In the genomic region with DNA sequence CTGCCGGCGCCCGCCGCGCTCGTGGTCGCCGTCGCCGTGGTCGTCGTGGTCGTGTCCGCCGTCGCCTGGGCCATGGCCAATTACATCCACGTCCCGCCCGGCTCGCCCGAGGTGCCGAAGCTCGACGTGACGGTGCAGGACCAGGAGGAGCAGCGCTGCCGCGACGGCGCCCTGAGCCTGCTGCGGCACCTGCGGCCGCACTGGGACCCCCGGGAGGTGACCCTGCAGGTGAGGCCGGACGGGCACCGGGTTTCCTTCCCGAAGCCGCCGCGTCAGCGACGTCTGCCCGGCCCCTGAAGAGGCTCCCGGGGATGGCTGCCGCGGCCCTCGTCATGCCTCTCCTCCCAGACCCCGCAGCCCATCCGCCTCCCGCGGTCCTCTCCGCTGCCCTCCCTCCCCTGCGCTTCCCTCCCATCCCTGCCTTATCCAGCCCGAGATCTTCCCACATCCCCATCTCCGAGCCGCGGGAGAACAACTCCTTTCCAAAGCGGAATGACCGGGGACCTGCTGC, we compare ENCODE assay signal across 7 mouse cellular contexts. TPM values are rescaled to one million over a fixed set of nuclear protein-coding genes. Genes with fewer than 3 reads are reported as not detected.
DNase-seq lines count a peak whose midpoint lies in the region; ATAC-seq and TF ChIP-seq lines count a peak whose summit lies in the region.

No protein-coding gene starts in this region.

- no peaks in the 10 kb centered on the region for H3K9me3 ChIP-seq in lung, embryonic 14.5 days (ENCODE audit: low read depth, low read length)
- no peaks in the 10 kb centered on the region for H3K9me3 ChIP-seq in forebrain, embryonic 14.5 days (replicated peaks; ENCODE audit: control insufficient read depth, low read length)
- no peaks in the 10 kb centered on the region for H3K9me3 ChIP-seq in midbrain, embryonic 11.5 days (ENCODE audit: control insufficient read depth, low read length)

- TF ChIP-seq CTCF in lung, embryonic 14.5 days (IDR thresholded peaks at IDR 0.05; ENCODE audit: low read depth), result no peak
- no peak for TF ChIP-seq CTCF in bone marrow macrophage, adult 2 months (IDR thresholded peaks at IDR 0.05; ENCODE audit: low read depth, low read length)

- peak; percentile 66 for ATAC-seq in lung, embryonic 14.5 days (ENCODE audit: insufficient read depth)
- ATAC-seq in forebrain, embryonic 14.5 days, result peak; percentile 65
- peak; percentile 80 for ATAC-seq in midbrain, embryonic 11.5 days (ENCODE audit: low FRiP score)
- ATAC-seq in activated CD4-positive, CD25-positive, alpha-beta regulatory T cell, adult 4 months, result no peak

- H3K27me3 ChIP-seq in lung, embryonic 14.5 days (ENCODE audit: insufficient read depth, low read length), result no peaks in the 10 kb centered on the region
- no peaks in the 10 kb centered on the region for H3K27me3 ChIP-seq in forebrain, embryonic 14.5 days (replicated peaks; ENCODE audit: control insufficient read depth, insufficient read depth, low read length)
- peaks cover 2% of the 10 kb centered on the region; the same call in 1 of the 2 replicates for H3K27me3 ChIP-seq in midbrain, embryonic 11.5 days (ENCODE audit: control insufficient read depth, insufficient read depth, low read length)

- TF ChIP-seq POLR2A in bone marrow macrophage, adult 2 months (IDR thresholded peaks at IDR 0.05; ENCODE audit: borderline replicate concordance, low read depth, low read length), result no peak

- DNase-seq in lung, embryonic 14.5 days, result peak; percentile 44
- no peak for DNase-seq in lung, postnatal 4 days
- DNase-seq in forebrain, embryonic 14.5 days (ENCODE audit: low spot score), result peak; percentile 55
- peak; percentile 50 to 65 for DNase-seq in kidney, postnatal 36 days
- peak; percentile 94 for DNase-seq in midbrain, embryonic 11.5 days (ENCODE audit: low spot score, missing footprints)

- peak overlapping the region; percentile 94 for H3K27ac ChIP-seq in lung, embryonic 14.5 days (ENCODE audit: low read depth)
- peak overlapping the region; percentile 71 for H3K27ac ChIP-seq in bone marrow macrophage, adult 2 months (ENCODE audit: insufficient read depth, low read depth, low read length)
- peak overlapping the region; percentile 93 for H3K27ac ChIP-seq in forebrain, embryonic 14.5 days (ENCODE audit: low read depth, low read length)
- peak overlapping the region; percentile 85 for H3K27ac ChIP-seq in midbrain, embryonic 11.5 days (ENCODE audit: low read depth, low read length)

- peak overlapping the region; percentile 80 for H3K4me2 ChIP-seq in lung, embryonic 14.5 days
- H3K4me2 ChIP-seq in forebrain, embryonic 14.5 days (ENCODE audit: low read length), result peak overlapping the region; percentile 88
- H3K4me2 ChIP-seq in midbrain, embryonic 11.5 days, result peak overlapping the region; percentile 83

- peaks cover 9% of the 10 kb centered on the region for H3K36me3 ChIP-seq in lung, embryonic 14.5 days (ENCODE audit: insufficient read depth)
- H3K36me3 ChIP-seq in forebrain, embryonic 14.5 days (ENCODE audit: control insufficient read depth, insufficient read depth, low read length), result no peaks in the 10 kb centered on the region
- no peaks in the 10 kb centered on the region for H3K36me3 ChIP-seq in midbrain, embryonic 11.5 days (ENCODE audit: control insufficient read depth, insufficient read depth, low read length)

- H3K9ac ChIP-seq in lung, embryonic 14.5 days, result peak overlapping the region; percentile 80
- peak overlapping the region; percentile 90 for H3K9ac ChIP-seq in forebrain, embryonic 14.5 days (ENCODE audit: low read length)
- peak overlapping the region; percentile 85 for H3K9ac ChIP-seq in midbrain, embryonic 11.5 days (ENCODE audit: low read length)

- no peaks in the 10 kb centered on the region; the same call in 1 of the 2 replicates for H3K4me1 ChIP-seq in lung, embryonic 14.5 days (ENCODE audit: insufficient read depth)
- H3K4me1 ChIP-seq in bone marrow macrophage, adult 2 months (ENCODE audit: control insufficient read depth, insufficient read depth, low read length), result peaks cover 31% of the 10 kb centered on the region
- H3K4me1 ChIP-seq in forebrain, embryonic 14.5 days (ENCODE audit: control insufficient read depth, insufficient read depth, low read length), result peaks cover 18% of the 10 kb centered on the region
- H3K4me1 ChIP-seq in midbrain, embryonic 11.5 days (ENCODE audit: control insufficient read depth, insufficient read depth, low read length), result peaks cover 17% of the 10 kb centered on the region

- under 1% methylated on average over 59 of the region's 60 CpGs for WGBS in lung, embryonic 14.5 days
- under 1% methylated on average over 39 of the region's 60 CpGs for WGBS in forebrain, embryonic 14.5 days
- under 1% methylated on average over 54 of the region's 60 CpGs for WGBS in midbrain, embryonic 11.5 days

- H3K4me3 ChIP-seq in lung, embryonic 14.5 days (ENCODE audit: low read depth, low read length), result peak overlapping the region; percentile 84
- H3K4me3 ChIP-seq in bone marrow macrophage, adult 2 months (ENCODE audit: insufficient read depth, low read length), result peak overlapping the region; percentile 100
- peak overlapping the region; percentile 86 for H3K4me3 ChIP-seq in forebrain, embryonic 14.5 days (ENCODE audit: low read depth, low read length)
- peak overlapping the region; percentile 84 for H3K4me3 ChIP-seq in midbrain, embryonic 11.5 days (ENCODE audit: low read depth, low read length)

RNA-seq across cellular contexts. Expression of a gene that starts 0.4 kb away (rescaled TPM):
- 22.6 and 23.3 TPM in 2 replicates for polyA plus RNA-seq in lung, embryonic 14.5 days (2014; fragmentation: Nextera tagmentation; extraction: Ambion mirVana)
- 36.4 and 39.7 TPM in 2 replicates for polyA plus RNA-seq in bone marrow macrophage, adult 2 months (2012; ENCODE audit: insufficient read depth, insufficient read length, missing spikeins)
- polyA plus RNA-seq in forebrain, embryonic 14.5 days (2014; fragmentation: Nextera tagmentation; extraction: Ambion mirVana), result 23.5 and 35.9 TPM in 2 replicates
- polyA plus RNA-seq in midbrain, embryonic 11.5 days (2014; fragmentation: Nextera tagmentation; extraction: Ambion mirVana), result 30.7 and 32.3 TPM in 2 replicates
- 10 to 100 TPM; 25.9 to 33.6 TPM for polyA plus RNA-seq in activated CD4-positive, CD25-positive, alpha-beta regulatory T cell, adult 4 months (2017; shearing (Covaris generic))

Comparison
In these comparisons a context has a peak if more than half of its experiments do, and no peak if none do; other contexts are left out.
1. DNase-seq: peak in lung, embryonic 14.5 days (single experiment), forebrain, embryonic 14.5 days (single experiment), kidney, postnatal 36 days (2 of 2) and midbrain, embryonic 11.5 days (single experiment); none in lung, postnatal 4 days (0 of 2).
2. Peak in every context shown above with its lines, with median percentiles within 50 percentile points of each other: H3K27ac ChIP-seq, H3K4me2 ChIP-seq, H3K4me3 ChIP-seq and H3K9ac ChIP-seq.